Mouse (Mus musculus): Measurements from ENCODE around the gene Pom121l12. TPM values are rescaled to one million over a fixed set of nuclear protein-coding genes. Genes with fewer than 3 reads are reported as not detected.

Pom121l12 gene
- not detected in 3 replicates for total RNA-seq (2017)

DNA sequence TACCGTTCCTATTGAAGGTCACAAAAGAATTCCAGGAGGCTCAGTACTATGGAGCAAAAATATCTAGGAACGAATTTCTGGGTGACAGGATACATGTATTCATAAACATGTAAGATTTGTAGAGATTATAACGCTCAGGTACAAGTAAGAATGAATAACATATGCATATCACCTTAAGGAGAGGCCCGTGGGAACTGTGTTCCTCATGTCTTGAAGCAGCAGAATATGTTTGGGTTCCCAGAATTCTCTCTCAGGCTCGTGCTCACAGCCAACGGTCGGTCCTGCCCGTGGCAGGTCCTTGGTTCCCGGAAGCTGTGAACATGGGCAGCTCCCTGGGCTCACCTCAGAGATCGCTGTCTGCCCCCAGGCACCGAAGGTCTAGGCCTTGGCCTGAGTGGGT lies at the start of gene Pom121l12:
Gene Pom121l12 (plus strand): TSS at position 301 of the 400 bp plus-strand sequence.
- no peak for ATAC-seq (replicated peaks; ENCODE audit: insufficient number of reproducible peaks, low FRiP score, low TSS enrichment, poor library complexity, severe bottlenecking)

- no peak for ATAC-seq (replicated peaks; ENCODE audit: insufficient number of reproducible peaks, low FRiP score, low TSS enrichment, poor library complexity, severe bottlenecking)
These were observed 12.8 kb downstream of the Pom121l12 start for GRCm38 (mm10) chr11:14611859-14612258.
